Mouse (Mus musculus) C2C12 (cell line): ENCODE data around the gene Prodh2. TPM values are rescaled to one million over a fixed set of nuclear protein-coding genes. Genes with fewer than 3 reads are reported as not detected.

Source experiments
- H3K27me3 ChIP-seq: one replicate; pipeline ENCODE4 v1.6.1; 2011; ENCODE audit not compliant: control insufficient read depth, insufficient read depth, insufficient read length
- H3K36me3 ChIP-seq: one replicate; pipeline ENCODE4 v1.6.1; 2011; ENCODE audit not compliant: control insufficient read depth, insufficient read depth
- H3K4me3 ChIP-seq: one replicate; pipeline ENCODE4 v1.5.1; 2011; ENCODE audit warnings: mild to moderate bottlenecking, control low read depth; ENCODE audit not compliant: poor library complexity, insufficient read depth, severe bottlenecking
- H3K79me2 ChIP-seq: one replicate; pipeline ENCODE4 v1.6.1; 2011; ENCODE audit not compliant: control insufficient read depth, insufficient read depth
- H3K79me3 ChIP-seq: one replicate; pipeline ENCODE4 v1.6.1; 2011; ENCODE audit warnings: low read depth, control low read depth
- H3ac ChIP-seq: one replicate; pipeline ENCODE3; 2011; ENCODE audit warnings: low read depth; ENCODE audit not compliant: control insufficient read depth, insufficient read length
- CEBPB ChIP-seq: IDR thresholded peaks from one replicate; pipeline ENCODE4 v1.6.1; 2011; ENCODE audit warnings: low read depth, mild to moderate bottlenecking, control low read depth, moderate library complexity
- CTCF ChIP-seq: IDR thresholded peaks from one replicate; pipeline ENCODE4 v1.5.1; 2011; ENCODE audit not compliant: control insufficient read depth, insufficient read depth, insufficient read length
- FOSL1 ChIP-seq: IDR thresholded peaks from one replicate; pipeline ENCODE4 v1.8.0; 2011; ENCODE audit warnings: mild to moderate bottlenecking, low read length; ENCODE audit not compliant: poor library complexity, insufficient read depth, severe bottlenecking
- MAX ChIP-seq: IDR thresholded peaks from one replicate; pipeline ENCODE4 v1.6.1; 2011; ENCODE audit warnings: mild to moderate bottlenecking, control low read depth
- MYOD1 ChIP-seq: IDR thresholded peaks from one replicate; pipeline ENCODE4 v1.6.1; 2011; ENCODE audit warnings: low read depth; ENCODE audit not compliant: control insufficient read depth, insufficient read length
- MYOG ChIP-seq: IDR thresholded peaks from one replicate; pipeline ENCODE4 v1.6.1; 2011; ENCODE audit not compliant: control insufficient read depth, insufficient read length; ENCODE audit errors: extremely low read depth
- USF1 ChIP-seq: IDR thresholded peaks from one replicate; pipeline ENCODE4 v1.6.1; 2011; ENCODE audit warnings: low read depth, mild to moderate bottlenecking, control low read depth, moderate library complexity
- polyA plus RNA-seq: library from polyadenylated mRNA; unstranded; fragments of >200 nt; fragmentation: generic; extraction: Trizol; gene quantifications from one replicate; pipeline ENCODE4 v1.2.1, GENCODE M21; 2012; ENCODE audit warnings: missing spikeins

Gene Prodh2
- polyA plus RNA-seq, 1 experiment, result 0.02 TPM

- Histone ChIP-seq H3ac (peak overlapping the region; percentile 37), H3K79me2 (no peaks in the 10 kb centered on the region), H3K4me3 (peak overlapping the region; percentile 30), H3K36me3 (no peaks in the 10 kb centered on the region), H3K27me3 (no peaks in the 10 kb centered on the region), H3K79me3 (no peaks in the 10 kb centered on the region)
- TF ChIP-seq USF1 (no peak), CTCF (no peak), CEBPB (no peak), MYOG (no peak)
Observed at GRCm38 (mm10) chr7:30533941-30534632, 40.7 kb downstream of the Prodh2 start.

- H3K79me3 ChIP-seq, result no peaks in the 10 kb centered on the region
- H3K36me3 ChIP-seq, result no peaks in the 10 kb centered on the region
- H3ac ChIP-seq, result peak within 1 kb of the TSS; percentile 75
- no peaks in the 10 kb centered on the region for H3K27me3 ChIP-seq
- peak within 1 kb of the TSS; percentile 30 for H3K4me3 ChIP-seq
- H3K79me2 ChIP-seq, result no peaks in the 10 kb centered on the region
- TF ChIP-seq MAX (peak; percentile 10), CEBPB (no peak), MYOD1 (no peak)
Observed at GRCm38 (mm10) chr7:30534633-30535577, 41.5 kb downstream of the Prodh2 start, which contains the start of gene Arhgap33. Gene Arhgap33 (minus strand): TSS chr7:30535060.

- no peak overlapping the region for H3K4me3 ChIP-seq
- H3K79me3 ChIP-seq, result no peaks in the 10 kb centered on the region
- no peaks in the 10 kb centered on the region for H3K79me2 ChIP-seq
- no peak for TF ChIP-seq CEBPB
- TF ChIP-seq MYOG, result no peak
- no peak for TF ChIP-seq USF1
- no peak for TF ChIP-seq CTCF
- H3ac ChIP-seq, result no peak overlapping the region
- H3K36me3 ChIP-seq, result no peaks in the 10 kb centered on the region
- H3K27me3 ChIP-seq, result no peaks in the 10 kb centered on the region
Observed at GRCm38 (mm10) chr7:30540572-30540971, 47.1 kb downstream of the Prodh2 start.

- H3K4me3 ChIP-seq, result no peak overlapping the region
- no peaks in the 10 kb centered on the region for H3K79me2 ChIP-seq
- H3K36me3 ChIP-seq, result no peaks in the 10 kb centered on the region
Observed at GRCm38 (mm10) chr7:30544327-30544726, 50.9 kb downstream of the Prodh2 start.

GRCm38 (mm10) chr7:30549880-30550279 lies 56.5 kb downstream of the Prodh2 start:
- Histone ChIP-seq H3K36me3 (peaks cover 4% of the 10 kb centered on the region), H3K27me3 (no peaks in the 10 kb centered on the region), H3K79me2 (peaks cover 8% of the 10 kb centered on the region), H3ac (no peak overlapping the region), H3K4me3 (no peak overlapping the region), H3K79me3 (no peaks in the 10 kb centered on the region)
- TF ChIP-seq FOSL1, result no peak
- TF ChIP-seq USF1, result no peak
- TF ChIP-seq MYOD1, result no peak
- TF ChIP-seq CTCF, result no peak
- TF ChIP-seq MYOG, result no peak
- TF ChIP-seq MAX, result no peak
- TF ChIP-seq CEBPB, result no peak

More at GRCm38 (mm10) chr7:30544327-30544726, 50.9 kb downstream of the Prodh2 start:
- TF ChIP-seq CEBPB (no peak), MAX (no peak), MYOD1 (no peak), USF1 (no peak), MYOG (no peak)
- no peaks in the 10 kb centered on the region for H3K27me3 ChIP-seq
- H3ac ChIP-seq, result no peak overlapping the region
- H3K79me3 ChIP-seq, result no peaks in the 10 kb centered on the region

- Histone ChIP-seq H3K36me3 (peaks cover 4% of the 10 kb centered on the region), H3K79me2 (peaks cover 8% of the 10 kb centered on the region), H3K27me3 (no peaks in the 10 kb centered on the region), H3K4me3 (no peak overlapping the region), H3ac (no peak overlapping the region), H3K79me3 (no peaks in the 10 kb centered on the region)
- TF ChIP-seq CTCF (no peak), MYOG (no peak), FOSL1 (no peak), USF1 (no peak), CEBPB (no peak), MAX (no peak), MYOD1 (no peak)
Observed at GRCm38 (mm10) chr7:30550603-30551002, 57.2 kb downstream of the Prodh2 start.
